Mouse (Mus musculus): ENCODE data around the gene Lrrc15.
A peak's percentile ranks its signal among the peaks of the same experiment; 100 is the strongest.

The Lrrc15 gene

DNA sequence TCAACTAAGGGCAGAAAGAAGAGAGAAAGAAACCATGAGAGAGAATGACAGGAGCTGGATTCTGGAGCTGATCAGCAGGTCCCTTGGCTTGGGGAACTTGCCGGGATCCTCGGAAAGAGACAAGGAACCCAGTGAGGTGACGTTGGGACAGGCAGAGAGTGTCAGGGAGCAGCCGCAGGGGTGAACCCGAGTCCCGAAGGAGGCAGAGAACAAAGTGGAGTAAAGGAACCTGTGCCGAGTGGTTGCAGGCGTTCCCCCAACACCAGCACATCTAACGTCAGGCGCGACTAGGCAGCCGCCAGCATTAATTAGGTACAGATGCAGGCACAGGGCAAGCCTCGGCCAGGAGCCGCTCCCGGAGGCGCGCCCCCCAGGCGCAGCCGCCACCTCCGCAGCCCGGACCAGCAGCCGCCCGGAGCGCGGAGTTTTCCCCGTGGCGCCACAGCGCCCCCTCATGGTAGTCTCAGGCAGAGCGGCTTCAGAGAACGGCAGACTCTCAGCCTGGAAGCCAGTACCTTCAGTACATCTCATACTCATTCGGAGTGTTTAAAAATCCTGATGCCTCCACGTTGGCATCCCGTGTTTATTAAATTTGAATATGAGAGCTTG, 46.9 kb downstream of the Lrrc15 start:
- DNase-seq (ENCODE audit: low spot score) = peak; percentile 87

DNA sequence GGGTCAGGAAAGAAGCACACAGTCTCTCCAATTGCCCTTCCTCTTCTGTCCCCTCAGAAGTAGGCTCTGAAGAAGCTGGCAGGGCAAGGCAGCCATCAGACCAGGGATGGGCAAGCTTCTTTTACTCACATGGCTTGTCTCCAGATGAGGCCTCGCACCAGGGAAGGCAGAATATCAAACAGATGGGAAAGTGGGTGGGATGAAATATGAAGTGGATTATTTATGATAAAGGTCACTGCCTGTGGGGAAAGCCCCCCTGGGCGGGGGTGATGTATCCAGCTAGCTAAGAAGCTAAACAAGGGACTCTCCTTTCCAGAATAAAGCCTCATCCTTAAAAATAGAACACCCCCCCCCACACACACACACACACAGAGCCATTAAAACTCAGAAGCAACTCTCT, 47.5 kb downstream of the Lrrc15 start:
- DNase-seq (ENCODE audit: low spot score) = no peak

DNA sequence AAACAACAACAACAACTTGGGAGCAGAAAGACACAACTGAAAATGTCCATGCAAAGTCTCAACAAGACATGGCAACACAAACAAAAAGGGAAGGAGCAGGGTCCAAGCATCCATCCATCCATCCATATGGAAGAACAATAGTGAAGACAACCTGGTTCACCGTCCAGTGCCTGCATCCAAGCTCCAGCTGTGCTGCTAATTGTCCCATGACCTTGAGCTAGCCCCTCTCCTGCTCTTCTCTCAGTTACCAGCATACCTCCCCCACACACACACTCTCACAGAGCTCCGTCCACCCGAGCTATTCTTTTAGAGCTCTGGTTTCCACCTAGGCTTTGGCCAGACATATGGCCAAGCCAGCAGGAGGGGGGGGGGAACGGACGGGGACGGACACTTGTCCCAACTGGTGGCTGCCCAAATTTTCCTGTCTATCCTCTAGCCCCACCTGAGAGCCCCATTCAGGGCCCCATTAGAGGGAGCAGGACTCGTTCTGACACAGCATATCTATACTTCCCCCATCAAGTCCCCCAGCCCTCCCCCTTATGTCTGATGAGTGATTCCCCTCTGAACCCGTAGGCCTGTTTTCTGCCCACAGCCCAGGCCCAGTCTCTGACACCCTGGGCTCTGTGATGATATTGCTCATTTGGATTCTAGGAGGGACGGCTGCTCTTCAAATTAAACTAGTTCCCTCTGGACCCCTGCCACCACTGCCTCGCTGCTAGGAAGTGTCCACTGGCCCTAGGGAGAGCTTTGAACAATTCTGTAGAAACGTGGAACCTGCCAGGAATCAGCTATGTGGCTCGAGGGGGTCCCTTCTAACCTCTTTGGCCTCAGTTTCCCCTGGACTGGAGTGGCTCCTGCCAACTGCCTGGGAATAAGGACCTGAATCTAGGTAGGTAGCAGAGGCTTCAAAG, 48.2 kb downstream of the Lrrc15 start:
- no peak for DNase-seq (ENCODE audit: low spot score)

DNA sequence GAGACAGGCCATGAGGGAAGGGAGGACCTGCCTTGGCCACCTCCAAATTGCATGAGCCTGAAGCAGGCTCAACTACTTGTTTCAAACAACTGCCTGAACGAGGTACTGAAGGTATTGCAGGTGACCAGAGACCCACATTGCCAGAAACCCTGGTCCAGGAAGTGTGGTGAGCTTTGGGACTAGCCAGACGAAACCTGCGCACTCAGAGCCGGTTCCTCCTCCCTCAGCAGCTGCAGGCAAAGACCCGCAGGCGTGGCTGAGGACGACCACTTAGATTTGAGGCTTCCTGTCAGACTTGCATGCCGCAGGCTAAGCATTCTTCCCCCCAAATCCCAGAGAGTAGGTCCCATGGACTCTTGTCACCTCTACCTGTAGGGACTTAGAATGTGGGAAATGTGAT, 49.0 kb downstream of the Lrrc15 start:
- no peak for DNase-seq (ENCODE audit: low spot score)

DNA sequence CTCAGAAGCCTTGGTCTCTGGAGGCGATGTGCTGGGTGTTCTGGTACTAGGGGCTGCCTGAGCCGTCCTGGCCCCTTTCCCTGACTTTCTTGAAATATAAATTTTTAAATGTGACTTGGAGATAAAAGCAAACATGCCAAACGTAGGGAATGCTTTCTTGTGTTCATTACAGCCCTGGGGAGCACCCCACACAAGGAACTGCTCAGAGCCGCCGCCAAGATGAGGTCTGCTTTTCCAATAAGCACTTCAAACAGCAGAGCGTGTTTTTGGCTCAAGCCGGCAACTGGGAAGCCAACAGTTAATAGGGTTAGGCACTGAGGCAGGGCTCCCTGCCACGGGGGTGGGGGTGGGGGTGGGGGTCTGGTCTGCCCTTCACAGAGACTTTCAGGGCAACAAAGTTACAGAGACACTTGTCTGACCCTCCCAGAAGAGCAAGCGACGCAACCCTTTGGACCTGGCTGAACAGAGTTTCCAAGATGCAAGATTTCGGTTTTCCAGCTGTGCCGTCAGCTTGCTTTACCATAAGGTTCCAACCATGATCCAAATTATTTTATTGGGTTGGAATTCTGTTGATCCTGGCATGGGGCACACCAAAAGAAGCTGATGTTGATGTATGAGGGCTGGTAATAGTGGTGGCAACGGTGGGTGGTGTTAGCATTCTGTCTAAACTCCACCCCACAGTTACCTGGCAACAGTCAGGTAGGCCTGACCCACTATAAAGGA, 51.0 kb downstream of the Lrrc15 start:
- no peak for DNase-seq (ENCODE audit: low spot score)

DNA sequence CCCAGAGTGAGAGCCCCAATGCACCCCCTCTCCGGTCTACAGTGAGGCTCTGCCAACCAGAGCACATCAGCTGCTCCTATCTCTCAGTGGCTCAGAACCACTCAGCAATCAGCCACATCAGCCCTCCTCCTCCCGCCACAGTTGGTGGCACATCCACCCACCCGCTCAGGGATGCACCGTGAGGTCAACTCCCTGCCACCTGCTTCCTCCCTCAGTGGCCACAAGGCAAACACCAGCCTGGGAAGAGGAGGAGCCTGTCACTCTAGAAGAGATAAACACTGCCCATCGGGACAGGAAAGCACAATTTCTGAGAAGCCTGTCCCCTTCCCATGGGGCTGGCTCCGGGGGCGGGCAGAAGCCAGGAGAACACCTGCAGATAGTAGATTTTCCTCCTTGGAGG, 55.7 kb downstream of the Lrrc15 start:
- DNase-seq (ENCODE audit: low spot score) = no peak

DNA sequence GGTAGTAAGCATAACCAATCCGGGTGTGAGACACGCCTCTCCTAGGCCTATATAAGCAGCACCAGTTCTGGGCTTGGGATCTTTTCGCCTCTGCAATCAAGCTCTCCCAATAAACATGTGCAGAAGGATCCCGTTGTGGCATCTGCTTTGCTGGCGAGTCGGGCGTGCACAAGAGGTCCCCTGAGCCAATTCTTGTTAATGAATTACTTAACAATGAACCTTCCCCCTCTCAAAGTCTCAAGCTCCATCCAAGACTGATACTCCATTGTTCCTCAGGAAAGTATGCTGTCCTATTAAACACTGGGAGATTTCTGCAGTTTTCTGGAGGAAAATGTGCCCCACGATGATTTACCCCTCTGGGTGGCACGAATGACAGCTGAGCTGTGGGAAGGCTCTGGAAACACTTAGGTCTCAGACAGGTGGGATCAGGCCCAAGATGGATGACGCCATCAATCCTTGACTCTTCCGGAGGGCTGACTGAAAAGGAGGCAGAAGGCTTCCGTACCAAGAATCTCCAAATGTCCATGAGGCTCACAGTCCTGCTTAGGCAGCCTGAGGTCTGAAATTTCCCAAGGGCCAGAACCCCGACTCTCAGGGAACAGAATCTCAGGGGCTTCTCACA, 61.8 kb downstream of the Lrrc15 start:
- DNase-seq (ENCODE audit: low spot score) = peak; percentile 53
